In the genomic region with DNA sequence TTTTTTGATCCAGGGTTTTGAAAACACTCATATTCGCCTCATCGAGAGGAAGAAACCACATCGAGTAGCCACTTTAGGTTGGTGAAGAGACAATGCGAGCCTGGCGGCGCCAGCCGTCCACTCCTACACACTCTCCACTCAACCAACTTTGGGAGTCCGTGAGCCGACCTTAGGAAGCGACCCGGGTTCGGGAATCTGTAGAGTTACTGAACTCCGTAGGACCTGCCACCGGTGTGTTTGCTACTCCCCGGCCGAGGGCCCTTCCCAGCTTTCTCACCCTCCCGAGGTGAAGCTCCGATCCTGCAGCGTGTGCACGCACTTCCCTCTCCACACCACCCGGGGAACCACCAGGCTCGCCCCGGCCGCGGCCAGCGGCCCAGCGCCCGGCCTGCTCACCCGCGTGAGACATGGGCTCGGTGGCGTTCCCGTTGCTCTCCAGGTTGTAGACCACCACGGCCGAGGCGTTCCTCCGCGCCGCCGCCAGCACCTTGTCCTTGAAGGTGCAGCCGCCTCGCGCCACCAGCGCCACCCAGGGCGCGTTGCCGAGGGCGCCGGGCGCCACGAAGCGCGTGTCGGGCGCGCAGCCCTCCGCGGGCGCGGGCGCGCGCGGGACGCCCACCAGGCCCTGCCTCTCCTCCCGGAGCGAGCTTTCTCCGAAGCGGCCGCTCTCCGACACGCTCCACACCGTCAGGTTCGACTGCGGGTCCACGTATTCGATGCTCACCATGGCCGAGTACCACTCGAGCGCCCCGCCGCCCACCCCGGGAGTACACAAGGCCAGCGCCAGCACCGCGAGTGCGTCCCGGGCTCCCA, we compare ENCODE assay signal across 8 mouse cellular contexts. TPM values are rescaled to one million over a fixed set of nuclear protein-coding genes. Genes with fewer than 3 reads are reported as not detected.
DNase-seq lines count a peak whose midpoint lies in the region; ATAC-seq lines count a peak whose summit lies in the region.

No protein-coding gene starts in this region.

- DNase-seq in CD4-positive, CD25-positive, alpha-beta regulatory T cell, adult 2 months (ENCODE audit: low read depth, low spot score) = peak; percentile 78
- peak; percentile 71 for DNase-seq in adrenal gland, postnatal 10 days
- peak; percentile 82 for DNase-seq in forebrain, embryonic 11.5 days (ENCODE audit: low spot score)
- peak; percentile 72 to 77 for DNase-seq in heart, postnatal 10 days
- peak; percentile 70 to 82 for DNase-seq in kidney, postnatal 4 days
- DNase-seq in lung, postnatal 25 days (ENCODE audit: low spot score) = peak; percentile 28
- DNase-seq in retina, adult 2 months (ENCODE audit: low read depth, low spot score) = peak; percentile 23
- peak; percentile 84 for DNase-seq in thymus, postnatal 4 days

- no peaks in the 10 kb centered on the region for H3K27me3 ChIP-seq in forebrain, embryonic 11.5 days (ENCODE audit: control insufficient read depth, insufficient read depth, low read length)

- H3K4me1 ChIP-seq in forebrain, embryonic 11.5 days (replicated peaks; ENCODE audit: control insufficient read depth, insufficient read depth, low read length) = peaks cover 9% of the 10 kb centered on the region; the same call in 1 of the 2 replicates

- no peaks in the 10 kb centered on the region for H3K36me3 ChIP-seq in forebrain, embryonic 11.5 days (ENCODE audit: control insufficient read depth, insufficient read depth, low read length)

- peak overlapping the region; percentile 75 for H3K4me3 ChIP-seq in forebrain, embryonic 11.5 days (ENCODE audit: low read depth, low read length)

- ATAC-seq in forebrain, embryonic 11.5 days (replicated peaks; ENCODE audit: low FRiP score) = peak; percentile 75

- H3K9me3 ChIP-seq in forebrain, embryonic 11.5 days (ENCODE audit: control insufficient read depth, low read length) = no peaks in the 10 kb centered on the region

- peak overlapping the region; percentile 81 for H3K4me2 ChIP-seq in forebrain, embryonic 11.5 days (ENCODE audit: low read depth, low read length, severe bottlenecking)

- peak overlapping the region; percentile 96 for H3K27ac ChIP-seq in forebrain, embryonic 11.5 days (ENCODE audit: low read depth, low read length)

- intact Hi-C loops in heart, postnatal 10 days (cut with DNase I) = loop anchor here (2.0 kb wide), 1 partner anchor 40 kb away; no protein-coding TSS in a partner anchor

- H3K9ac ChIP-seq in forebrain, embryonic 11.5 days (ENCODE audit: low read length) = peak overlapping the region; percentile 92

- under 1% methylated on average over 88 of the region's 88 CpGs for WGBS in forebrain, embryonic 11.5 days

RNA-seq across cellular contexts. Expression of a gene that starts 0.6 kb away (rescaled TPM):
- total RNA-seq in adrenal gland, postnatal 10 days (2021) = 10 to 100 TPM; 41.7 to 42.3 TPM
- 26.6 and 30.4 TPM in 2 replicates for polyA plus RNA-seq in forebrain, embryonic 11.5 days (2014; fragmentation: Nextera tagmentation; extraction: Ambion mirVana)
- 10 to 100 TPM; 12.1 to 14.7 TPM for total RNA-seq in heart, postnatal 10 days (2021)

RNA-seq across cellular contexts. Expression of a gene that starts 41.8 kb away (rescaled TPM):
- 10 to 100 TPM; 18.5 to 18.8 TPM for total RNA-seq in adrenal gland, postnatal 10 days (2021)
- 25.7 and 35.4 TPM in 2 replicates for polyA plus RNA-seq in forebrain, embryonic 11.5 days (2014; fragmentation: Nextera tagmentation; extraction: Ambion mirVana)
- total RNA-seq in heart, postnatal 10 days (2021) = 10 to 100 TPM; 17.7 to 18.3 TPM

Comparison
In these comparisons a context has a peak if more than half of its experiments do, and no peak if none do; other contexts are left out.
1. Peak in every context shown above with its lines: DNase-seq, ATAC-seq, H3K4me3 ChIP-seq and H3K27ac ChIP-seq.
2. DNase-seq: peak in every context shown above with its lines; median percentile 84 in thymus, postnatal 4 days; 82 in forebrain, embryonic 11.5 days; 78 in CD4-positive, CD25-positive, alpha-beta regulatory T cell, adult 2 months; 76 in kidney, postnatal 4 days; 74 in heart, postnatal 10 days; 71 in adrenal gland, postnatal 10 days; 28 in lung, postnatal 25 days; 23 in retina, adult 2 months.